In the genomic region with DNA sequence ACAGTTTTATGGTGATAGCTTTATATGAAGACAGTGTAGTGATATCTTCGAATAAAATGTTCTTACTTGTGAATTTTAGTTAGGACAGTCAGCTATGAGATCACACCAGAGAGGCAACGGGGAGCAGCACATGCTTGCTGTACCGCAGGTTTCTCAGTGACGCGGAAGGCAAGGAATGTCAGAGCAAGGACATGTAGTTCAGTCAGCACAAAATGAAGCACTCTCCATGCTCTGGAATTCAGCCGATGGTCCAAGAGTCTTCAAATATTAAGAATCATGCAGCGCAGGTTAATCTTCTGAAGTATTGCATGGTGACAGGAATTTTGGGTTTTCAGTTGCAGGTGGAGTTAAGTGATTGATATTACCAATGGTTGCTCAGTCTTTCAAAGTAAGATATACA, we compare ENCODE assay signal across 16 mouse cellular contexts. TPM values are rescaled to one million over a fixed set of nuclear protein-coding genes. Genes with fewer than 3 reads are reported as not detected.
"Had no signal": no experiment of that assay in that cellular context is flagged by ENCODE, and none has a peak within 500 bp of the region (broad histone marks: within the 10 kb centered on the region; RNA-seq: fewer than 3 reads in every experiment).

No protein-coding gene starts in this region.

- H3K9ac ChIP-seq: liver, embryonic 15.5 days; midbrain, embryonic 12.5 days; neural tube, embryonic 15.5 days had no signal

- DNase-seq: kidney, adult 8-10 months; kidney, postnatal 25 days; layer of hippocampus, adult 9-11 months; right cerebral cortex, postnatal 4 days; spleen, adult 18-20 months; thymus, adult 18-20 months; thymus, postnatal 14 days had no signal

- H3K36me3 ChIP-seq: limb, embryonic 10.5 days; liver, embryonic 15.5 days; midbrain, embryonic 12.5 days; neural tube, embryonic 15.5 days had no signal

- H3K4me3 ChIP-seq: limb, embryonic 10.5 days; liver, embryonic 15.5 days; midbrain, embryonic 12.5 days; neural tube, embryonic 15.5 days had no signal

- H3K27me3 ChIP-seq: neural tube, embryonic 15.5 days had no signal

- ATAC-seq: inflammation-experienced regulatory T-cells, adult 6 months; intestine, postnatal 0 days; midbrain, embryonic 16.5 days had no signal

- H3K27ac ChIP-seq: limb, embryonic 10.5 days; liver, embryonic 15.5 days; midbrain, embryonic 12.5 days; neural tube, embryonic 15.5 days had no signal

- H3K4me2 ChIP-seq: liver, embryonic 11.5 days; liver, embryonic 15.5 days; midbrain, embryonic 12.5 days; neural tube, embryonic 15.5 days had no signal

- H3K9me3 ChIP-seq: limb, embryonic 10.5 days; liver, embryonic 15.5 days; midbrain, embryonic 12.5 days; neural tube, embryonic 15.5 days had no signal

- H3K4me1 ChIP-seq: liver, embryonic 15.5 days had no signal

RNA-seq across cellular contexts. Expression of a gene that starts 3.3 kb away (rescaled TPM):
- total RNA-seq: megakaryocyte-erythroid progenitor cell, adult 5-6 weeks had no signal
